Mouse (Mus musculus) CD4-positive, CD25-positive, alpha-beta regulatory T cell, adult 4 months (primary cell): ENCODE measurements around the gene Ttc16. TPM values are rescaled to one million over a fixed set of nuclear protein-coding genes. Genes with fewer than 3 reads are reported as not detected.

Source experiments
- ATAC-seq: one replicate; pipeline ENCODE4 v1.8.0; 2017
- polyA plus RNA-seq, 2 experiments: library from polyadenylated mRNA; unstranded; fragments of 100-300 nt; shearing (Covaris generic); gene quantifications; one replicate each; pipeline ENCODE4 v1.2.1; 2017

Ttc16 gene
- polyA plus RNA-seq, 2 experiments from 2014 or later, result 1.4 to 1.6 TPM

DNA sequence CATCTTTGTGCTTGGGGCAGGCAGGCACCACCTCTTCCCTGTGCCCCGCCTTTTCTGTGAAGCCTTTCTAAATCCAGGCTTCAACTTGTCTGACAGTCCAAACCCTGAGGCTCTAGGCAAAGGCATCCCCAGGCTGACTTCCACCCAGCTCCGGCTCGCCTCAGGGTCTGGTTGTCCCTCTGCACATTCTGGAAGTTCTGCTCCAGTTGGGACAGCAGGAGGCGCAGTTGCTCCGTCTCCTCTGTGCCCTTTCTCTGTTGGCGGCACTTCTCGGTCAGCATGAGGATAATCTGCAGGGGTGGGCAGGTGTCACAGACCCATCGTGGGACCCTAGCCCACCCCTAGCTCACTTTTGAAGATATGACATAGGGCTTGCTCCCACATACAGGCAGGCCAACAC is 3.7 kb upstream of the Ttc16 start:
- no peak for ATAC-seq

- no peak for ATAC-seq
Observed at GRCm38 (mm10) chr2:32778081-32778480, 2.6 kb upstream of the Ttc16 start.

DNA sequence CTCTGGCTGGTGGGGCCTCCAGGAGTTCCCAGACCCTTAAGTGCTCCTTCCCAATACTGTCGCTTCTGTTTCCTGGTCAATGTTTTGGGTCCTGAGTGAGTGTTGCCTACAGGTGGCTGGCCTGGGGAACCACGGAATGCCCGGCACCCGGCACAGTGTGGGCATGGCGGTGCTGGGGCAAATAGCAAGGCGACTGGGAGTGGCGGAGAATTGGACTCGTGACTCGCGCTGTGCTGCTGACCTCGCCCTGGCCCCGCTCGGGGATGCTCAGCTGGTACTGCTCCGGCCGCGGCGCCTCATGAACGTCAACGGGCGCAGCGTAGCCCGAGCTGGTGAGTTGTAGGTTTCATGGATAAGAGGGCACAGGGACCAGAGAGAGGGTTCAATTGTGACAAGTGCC is 759 bp upstream of the Ttc16 start:
- no peak for ATAC-seq

DNA sequence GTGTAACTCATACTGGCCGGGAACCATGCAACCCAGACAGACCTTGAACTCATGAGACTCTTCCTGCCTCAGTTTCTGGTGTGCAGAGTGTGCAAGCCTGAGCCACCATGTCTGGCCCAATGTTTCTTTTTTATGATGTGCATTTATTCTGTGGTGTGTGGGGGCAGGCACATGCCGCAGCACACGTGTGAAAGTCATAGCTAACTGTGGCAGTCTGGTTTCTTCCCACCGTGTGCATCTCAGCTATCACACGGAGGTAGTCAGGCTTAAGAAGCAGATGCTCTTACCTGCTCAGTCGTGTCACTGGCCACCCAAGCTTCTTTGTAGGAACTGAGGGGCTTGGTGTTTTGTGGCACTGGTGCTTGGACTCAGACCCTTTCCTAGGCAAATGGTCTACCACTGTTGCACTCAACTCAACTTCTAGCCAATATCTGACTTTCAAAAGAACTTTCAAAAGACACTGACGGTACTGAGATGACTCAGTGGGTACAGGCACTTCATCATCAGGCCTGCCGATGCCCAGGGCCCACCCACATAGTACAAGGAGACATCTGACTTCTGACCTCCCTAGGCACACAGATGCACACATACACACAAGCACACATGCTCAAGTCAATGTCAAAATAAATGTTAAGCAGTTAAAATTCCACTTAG is 2.7 kb downstream of the Ttc16 start:
- ATAC-seq, result no peak

- no peak for ATAC-seq
Observed at GRCm38 (mm10) chr2:32771886-32772285, 3.5 kb downstream of the Ttc16 start.

DNA sequence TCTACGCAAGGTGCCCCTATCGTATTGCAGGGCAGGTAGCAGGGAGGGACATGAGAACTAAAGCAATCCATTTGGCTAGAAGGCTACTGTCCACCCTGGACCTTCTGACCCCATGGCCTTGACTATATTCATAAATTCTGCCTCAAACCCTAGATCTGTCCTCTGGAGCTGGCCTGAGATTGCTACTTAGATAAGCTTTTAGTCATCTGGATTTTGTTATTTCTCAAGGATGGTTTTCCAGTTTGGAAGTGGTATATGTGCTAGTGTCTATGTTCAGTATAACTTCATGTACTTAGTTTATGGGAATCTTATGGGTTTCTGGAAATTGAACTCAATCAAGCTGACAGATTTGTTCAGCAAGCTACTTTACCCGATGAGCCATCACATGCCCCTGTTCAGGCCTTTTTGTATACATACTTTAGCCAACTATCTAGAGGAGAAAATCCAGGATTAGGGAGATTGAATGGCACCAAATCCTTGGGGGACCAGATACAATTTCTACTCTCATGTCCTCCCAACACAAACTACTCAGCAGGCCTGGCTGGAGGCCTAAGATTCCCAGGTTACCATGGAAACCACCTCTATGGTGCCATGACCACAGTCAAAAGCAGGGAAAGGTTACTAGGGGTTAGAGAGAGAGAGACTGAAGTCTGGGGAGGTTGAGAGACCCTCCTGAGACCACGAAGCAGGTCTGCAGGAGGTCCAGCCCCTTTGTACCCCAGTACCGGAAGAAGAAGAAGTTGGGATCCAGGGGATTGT is 5.9 kb downstream of the Ttc16 start:
- ATAC-seq, result no peak

DNA sequence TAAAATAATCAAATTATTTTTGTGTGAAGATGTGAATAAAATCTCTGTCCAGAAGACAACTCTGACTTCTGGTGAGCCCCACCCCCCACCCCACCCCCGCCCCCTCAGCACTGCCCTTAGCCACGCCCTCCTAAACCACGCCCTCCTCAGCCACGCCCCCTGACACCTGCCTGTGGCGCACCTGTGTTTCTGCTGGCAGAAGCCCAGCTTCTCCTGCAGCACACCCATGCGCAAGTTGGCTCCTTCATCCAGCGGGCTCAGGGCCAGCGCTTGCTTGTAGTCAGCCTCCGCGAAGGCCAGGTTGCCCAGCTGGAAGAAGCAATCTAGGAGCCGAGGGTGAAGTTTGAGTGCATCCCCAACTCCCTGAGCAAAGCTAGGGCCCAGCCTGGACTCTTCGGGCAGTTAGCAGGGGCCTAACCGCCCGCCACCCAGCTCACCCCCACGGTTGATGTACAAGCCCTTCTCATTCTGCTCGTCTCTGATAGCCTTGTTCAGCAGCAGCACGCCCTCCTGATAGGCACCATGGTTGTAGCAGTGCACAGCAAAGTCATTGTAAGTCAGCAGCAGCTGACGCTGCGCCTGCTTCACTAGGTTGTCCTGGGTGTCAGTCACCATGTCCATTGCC is 6.7 kb downstream of the Ttc16 start:
- ATAC-seq, result no peak

DNA sequence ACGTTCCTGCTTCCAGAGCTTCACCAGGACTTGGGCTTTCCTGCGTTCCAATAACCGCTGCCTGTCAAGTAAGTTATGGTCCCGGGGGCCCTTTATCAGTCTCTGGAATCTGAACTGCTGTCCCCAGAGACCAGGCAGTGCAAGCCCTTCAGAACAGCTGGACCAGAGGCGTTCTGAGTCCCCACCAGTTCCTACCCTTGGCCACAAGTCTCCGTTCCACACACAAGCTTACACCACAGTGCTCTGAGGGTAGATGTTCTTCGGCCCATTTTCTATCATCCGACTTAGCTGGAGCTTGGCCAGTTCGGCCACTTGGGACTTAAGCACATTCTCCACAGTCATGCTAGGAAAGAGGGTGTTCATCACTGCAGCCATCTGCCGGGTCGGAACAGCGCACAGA is 8.2 kb downstream of the Ttc16 start:
- no peak for ATAC-seq

- no peak for ATAC-seq
Observed at GRCm38 (mm10) chr2:32763353-32763752, 12.1 kb downstream of the Ttc16 start.

DNA sequence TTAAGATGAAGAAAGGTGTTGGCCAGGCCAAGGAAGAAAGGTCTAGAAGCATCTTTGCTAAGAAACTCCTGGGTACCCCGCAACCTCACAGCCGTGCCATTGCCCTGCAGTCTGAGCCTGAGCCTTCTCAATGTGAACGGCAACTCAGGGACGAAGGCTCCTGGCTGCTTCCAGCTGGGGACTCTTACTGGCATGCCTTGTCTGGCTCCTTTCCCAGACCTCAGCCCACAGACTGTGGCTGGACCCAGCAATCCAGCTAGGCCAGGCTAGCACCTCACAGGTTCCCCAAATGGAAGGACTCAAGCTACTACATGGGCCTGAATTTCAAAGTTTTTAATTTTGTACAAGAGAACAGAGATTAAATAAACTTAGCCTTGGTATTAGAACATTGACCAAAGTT is 13.6 kb downstream of the Ttc16 start:
- no peak for ATAC-seq

DNA sequence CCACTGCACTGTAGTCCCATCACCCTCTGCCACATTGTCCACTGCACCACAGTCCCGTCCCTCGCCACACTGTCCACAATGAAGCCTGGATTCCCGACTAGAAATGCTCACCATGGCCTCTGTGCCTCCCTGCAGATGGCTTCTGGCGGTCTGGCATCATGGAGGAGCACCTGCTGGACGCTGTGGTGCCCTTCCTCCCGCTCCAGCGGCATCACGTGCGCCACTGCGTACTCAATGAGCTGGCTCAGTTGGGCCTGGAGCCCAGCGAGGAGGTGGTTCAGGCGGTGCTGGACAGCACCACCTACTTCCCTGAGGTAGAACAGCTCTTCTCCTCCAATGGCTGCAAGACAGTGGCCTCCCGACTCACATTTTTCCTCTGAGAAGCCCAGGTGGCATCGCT is 14.1 kb downstream of the Ttc16 start:
- no peak for ATAC-seq

GRCm38 (mm10) chr2:32759001-32759400 is 16.4 kb downstream of the Ttc16 start:
- ATAC-seq, result no peak

- ATAC-seq, result no peak
Observed at GRCm38 (mm10) chr2:32758503-32758902, 16.9 kb downstream of the Ttc16 start.

GRCm38 (mm10) chr2:32757056-32757845 is 18.2 kb downstream of the Ttc16 start, which contains the start of gene Tor2a:
Gene Tor2a, plus strand, starts transcription at chr2:32757234.
- ATAC-seq, result peak; percentile 98

DNA sequence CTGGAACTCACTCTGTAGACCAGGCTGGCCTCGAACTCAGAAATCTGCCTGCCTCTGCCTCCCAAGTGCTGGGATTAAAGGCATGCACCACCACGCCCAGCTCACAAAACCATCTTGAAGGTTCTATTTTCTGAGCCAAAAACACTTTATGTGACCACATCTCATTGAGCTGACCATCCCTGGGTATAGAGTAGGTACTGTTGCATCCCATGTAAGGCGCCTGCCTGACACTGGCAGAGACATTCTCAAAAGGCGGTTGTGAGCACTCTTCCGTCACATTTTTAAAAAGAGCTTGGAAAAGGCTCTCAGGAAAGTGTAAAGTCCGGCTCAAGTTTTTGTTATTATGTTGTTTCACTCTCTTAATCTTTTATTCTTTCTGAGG is 18.8 kb downstream of the Ttc16 start:
- no peak for ATAC-seq

DNA sequence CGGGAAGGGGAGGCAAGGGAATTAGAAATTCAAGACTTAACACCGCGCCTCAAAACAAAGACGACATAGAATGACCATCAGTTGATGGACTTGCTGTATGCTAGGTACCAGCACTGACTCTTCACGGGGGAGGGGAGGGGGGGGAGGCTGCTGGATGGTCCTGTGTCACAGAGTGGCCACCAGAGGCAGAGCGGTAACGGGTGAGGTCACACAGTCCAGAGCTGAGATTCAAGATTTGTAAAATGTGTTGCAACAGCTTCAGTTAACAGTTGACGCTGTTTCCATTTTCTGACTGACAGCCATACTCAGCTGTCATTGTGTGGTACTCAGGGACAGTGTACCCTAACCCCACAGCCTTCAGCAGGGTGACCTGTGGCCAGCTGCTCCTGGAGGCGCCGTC is 23.3 kb downstream of the Ttc16 start:
- ATAC-seq, result no peak

- ATAC-seq, result no peak
Observed at GRCm38 (mm10) chr2:32751665-32752033, 23.8 kb downstream of the Ttc16 start.

DNA sequence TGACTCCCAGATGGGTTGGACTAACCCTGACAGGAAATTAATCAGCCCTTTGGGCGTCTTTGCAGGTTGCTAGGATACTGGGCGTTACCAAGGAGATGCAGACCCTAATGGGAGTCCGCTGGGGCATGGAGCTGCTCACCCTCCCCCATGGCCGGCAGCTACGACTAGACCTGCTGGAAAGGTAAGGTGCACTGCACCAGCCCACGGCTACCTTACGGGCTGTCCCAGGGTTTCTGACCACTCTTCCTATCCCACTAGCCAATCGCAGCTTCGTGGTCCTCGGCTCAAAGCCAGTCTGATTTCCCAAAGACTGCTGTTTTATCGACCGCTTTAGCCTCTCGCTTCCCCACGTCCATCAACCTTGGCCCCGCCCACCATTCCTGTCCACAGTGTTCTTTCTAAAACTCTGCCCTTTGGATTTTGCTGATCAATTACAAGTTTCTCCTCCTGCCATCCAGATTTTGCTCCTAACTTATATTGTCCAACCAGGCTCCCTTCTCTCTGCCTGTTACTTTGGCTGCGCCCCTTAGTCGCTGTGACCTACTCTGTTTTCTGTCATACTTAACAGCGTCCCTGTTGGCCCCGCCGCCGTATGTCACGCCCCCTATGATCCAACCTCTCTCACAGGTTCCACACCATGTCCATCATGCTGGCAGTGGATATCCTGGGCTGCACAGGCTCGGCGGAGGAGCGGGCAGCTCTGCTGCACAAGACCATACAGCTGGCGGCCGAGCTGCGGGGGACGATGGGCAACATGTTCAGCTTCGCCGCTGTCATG is 24.4 kb downstream of the Ttc16 start:
- no peak for ATAC-seq

DNA sequence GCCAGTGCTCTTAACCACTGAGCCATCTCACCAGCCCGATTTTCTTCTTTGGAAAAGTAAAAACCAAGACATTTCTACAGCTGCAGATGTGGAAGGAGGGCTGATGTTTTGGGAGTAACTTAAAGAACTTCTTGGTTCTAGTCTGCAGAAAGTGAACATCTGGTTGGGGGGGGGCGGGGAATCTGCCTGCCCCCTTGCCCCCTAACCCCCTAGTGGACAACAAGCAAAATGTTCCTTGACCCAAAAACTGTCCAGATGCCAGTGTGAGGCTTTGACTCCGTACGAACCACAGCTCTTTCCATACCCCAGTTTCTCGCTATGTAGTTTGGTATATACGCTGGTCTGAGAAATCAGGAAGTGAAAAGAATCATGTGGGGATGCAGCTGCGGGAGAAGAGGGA is 25.2 kb downstream of the Ttc16 start:
- no peak for ATAC-seq

GRCm38 (mm10) chr2:32749082-32749481 is 26.4 kb downstream of the Ttc16 start:
- ATAC-seq, result no peak

GRCm38 (mm10) chr2:32744272-32744982 is 31.0 kb downstream of the Ttc16 start:
- no peak for ATAC-seq

GRCm38 (mm10) chr2:32742173-32742531 is 33.3 kb downstream of the Ttc16 start:
- no peak for ATAC-seq
